Mouse (Mus musculus) heart, postnatal 0 days (tissue): ENCODE measurements around the gene Rab23. TPM values are rescaled to one million over a fixed set of nuclear protein-coding genes. Genes with fewer than 3 reads are reported as not detected.

Source experiments
- ATAC-seq: fragments of 200-750 bp; cut with Nextera tagmentation; 2 replicates; pipeline ENCODE4 v1.8.0; 2017; ENCODE audit warnings: low read depth, moderate number of reproducible peaks, moderate library complexity; ENCODE audit not compliant: insufficient read depth
- DNase-seq: peaks from one replicate; pipeline ENCODE4 v3.0.0-alpha.2; 2016; ENCODE audit warnings: low spot score
- H3K27ac ChIP-seq: fragments of 300-500 bp; sonication (generic); 2 replicates; pipeline ENCODE4 v1.5.1; 2014; ENCODE audit warnings: low read depth, mild to moderate bottlenecking
- H3K27me3 ChIP-seq: fragments of 300-500 bp; sonication (generic); 2 replicates; pipeline ENCODE4 v1.6.1; 2014; ENCODE audit warnings: low read length, mixed read lengths; ENCODE audit not compliant: control insufficient read depth, insufficient read depth
- H3K36me3 ChIP-seq: fragments of 300-500 bp; sonication (generic); replicated peaks from 2 replicates; pipeline ENCODE4 v1.6.1; 2014; ENCODE audit warnings: low read length, mixed read lengths; ENCODE audit not compliant: control insufficient read depth, insufficient read depth
- H3K4me1 ChIP-seq: fragments of 300-500 bp; sonication (generic); 2 replicates; pipeline ENCODE4 v1.6.1; 2014; ENCODE audit warnings: antibody characterized with exemption; ENCODE audit not compliant: control insufficient read depth, insufficient read depth
- H3K4me2 ChIP-seq: fragments of 300-500 bp; sonication (generic); 2 replicates; pipeline ENCODE4 v1.6.1; 2014; ENCODE audit warnings: low read depth, mild to moderate bottlenecking, low read length, moderate library complexity
- H3K4me3 ChIP-seq: fragments of 300-500 bp; sonication (generic); 2 replicates; pipeline ENCODE4 v1.5.1; 2014; ENCODE audit warnings: low read depth, low read length
- H3K9ac ChIP-seq: fragments of 300-500 bp; sonication (generic); replicated peaks from 2 replicates; pipeline ENCODE4 v1.6.1; 2014; ENCODE audit warnings: low read depth, low read length, mixed read lengths
- H3K9me3 ChIP-seq: fragments of 300-500 bp; sonication (generic); replicated peaks from 2 replicates; pipeline ENCODE4 v1.6.1; 2016; ENCODE audit warnings: low read length; ENCODE audit not compliant: control insufficient read depth
- CTCF ChIP-seq: IDR thresholded peaks from 2 replicates; pipeline ENCODE4 v1.5.1; 2016; ENCODE audit warnings: antibody characterized with exemption, control low read depth, low read depth
- EP300 ChIP-seq: IDR thresholded peaks from 2 replicates; pipeline ENCODE4 v1.6.1; 2016; ENCODE audit warnings: antibody characterized with exemption, low read depth
- WGBS: fragments of 180-500 bp; shearing (Covaris S2); extraction: QIAGEN DNeasy Blood & Tissue Kit; methylation state at CpG from one replicate; pipeline ENCODE4 v1.1.7; 2014; 5-methylcytosine and 5-hydroxymethylcytosine counted together
- polyA plus RNA-seq: library from polyadenylated mRNA; unstranded; fragments of >200 nt; fragmentation: Nextera tagmentation; extraction: Ambion mirVana; gene quantifications from 2 replicates; pipeline ENCODE4 v1.2.1, GENCODE M21; 2015
- total RNA-seq: library from RNA; depleted of rRNA; stranded (reverse); fragments of >200 nt; gene quantifications from 2 replicates; pipeline ENCODE4 v1.2.3, GENCODE M21; 2014; ENCODE audit warnings: low replicate concordance; rRNA removed

The Rab23 gene
- total RNA-seq (1.0 and 1.9 TPM in 2 replicates), polyA plus RNA-seq (8.9 and 9.0 TPM in 2 replicates)

DNA sequence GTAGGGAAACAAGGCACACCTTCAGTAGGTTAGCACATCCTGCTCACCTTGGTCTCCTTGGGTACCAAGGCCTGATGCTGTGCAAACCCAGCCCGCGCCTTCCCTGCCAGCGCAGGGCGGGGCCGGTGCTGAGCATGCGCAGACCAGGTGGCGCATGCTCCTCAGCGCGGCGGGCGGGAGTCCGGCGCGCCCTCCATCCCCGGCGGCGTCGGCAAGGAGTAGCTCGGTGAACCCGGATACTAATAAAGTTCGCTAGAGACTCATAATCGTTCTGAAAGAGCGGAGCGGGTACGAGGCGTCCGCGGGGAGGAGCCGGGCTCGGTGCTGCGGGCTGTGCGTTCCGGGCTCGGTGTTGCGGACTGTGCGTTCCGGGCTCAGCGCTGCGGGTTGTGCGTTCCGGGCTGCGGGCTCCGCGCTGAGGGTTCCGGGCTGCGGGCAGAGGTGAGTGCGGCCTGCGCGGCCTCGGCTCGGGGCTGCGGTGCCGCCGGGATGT lies at the start of gene Rab23:
Gene Rab23 (plus strand): TSS at position 155 of the 493 bp plus-strand sequence.
- Histone ChIP-seq H3K9ac (peak within 1 kb of the TSS; percentile 88), H3K36me3 (peaks cover 18% of the 10 kb centered on the region), H3K4me3 (peak within 1 kb of the TSS; percentile 93), H3K4me2 (peak within 1 kb of the TSS; percentile 98), H3K9me3 (no peaks in the 10 kb centered on the region), H3K27me3 (no peaks in the 10 kb centered on the region), H3K27ac (peak within 1 kb of the TSS; percentile 85), H3K4me1 (peaks cover 9% of the 10 kb centered on the region; the same call in 1 of the 2 replicates)
- peak; percentile 92 for ATAC-seq
- DNase-seq = peak; percentile 59
- TF ChIP-seq CTCF = no peak
- no peak for TF ChIP-seq EP300
- WGBS = under 1% methylated on average over 54 of the region's 54 CpGs

DNA sequence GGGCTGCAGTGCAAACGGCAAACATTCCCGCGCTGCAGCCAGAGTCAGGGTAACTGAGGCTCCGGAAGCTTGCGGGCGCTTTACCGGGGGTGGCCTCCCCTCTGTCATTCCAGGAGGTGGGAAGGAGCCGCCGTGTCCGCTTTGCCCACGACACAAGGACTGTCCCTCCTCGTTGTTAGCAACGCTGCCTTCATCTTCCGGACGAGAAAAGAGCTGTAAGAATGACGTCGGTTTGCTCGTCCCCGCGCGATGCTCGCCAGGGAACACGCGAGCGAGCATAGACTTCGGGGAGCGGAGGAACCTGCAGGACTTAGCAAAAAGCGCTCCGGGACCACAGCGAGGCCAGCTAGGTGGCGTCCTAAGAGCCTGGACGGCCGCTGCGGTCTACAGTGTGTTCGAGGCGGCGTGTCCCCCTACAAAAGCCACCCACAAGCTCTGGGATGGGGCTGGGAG lies 49.5 kb upstream of the Rab23 start:
- Histone ChIP-seq H3K9me3 (no peaks in the 10 kb centered on the region), H3K9ac (peak overlapping the region; percentile 54), H3K36me3 (peaks cover 8% of the 10 kb centered on the region; the same call in 1 of the 2 replicates), H3K4me2 (peak overlapping the region; percentile 93), H3K4me1 (peaks cover 3% of the 10 kb centered on the region), H3K27ac (peak overlapping the region; percentile 52), H3K27me3 (no peaks in the 10 kb centered on the region), H3K4me3 (peak overlapping the region; percentile 67)
- peak; percentile 70 for DNase-seq
- under 1% methylated on average over 37 of the region's 37 CpGs for WGBS
- TF ChIP-seq EP300 (no peak), CTCF (0 out of 2 replicates have a peak, but pooled peaks have one; percentile 17)
- ATAC-seq = peak; percentile 67

DNA sequence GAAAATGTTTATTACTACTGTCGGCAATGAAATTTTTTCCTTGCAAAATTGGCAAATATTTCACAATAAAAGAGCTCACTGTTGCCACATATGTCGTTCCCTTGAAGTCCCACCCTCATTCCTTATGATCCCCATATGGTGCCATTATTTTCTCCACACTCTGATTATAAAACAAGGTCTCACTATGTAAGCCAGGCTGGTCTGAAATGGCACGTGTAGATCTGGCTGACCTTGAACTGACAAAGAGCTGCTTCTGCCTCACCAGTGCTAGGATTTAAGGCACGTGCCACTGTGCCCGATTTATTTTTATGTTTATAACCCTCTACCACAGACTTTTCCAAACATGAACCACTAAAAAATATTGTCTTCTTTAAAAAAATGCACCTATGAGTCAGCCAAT lies 48.2 kb upstream of the Rab23 start:
- peaks cover 3% of the 10 kb centered on the region for H3K4me1 ChIP-seq
- WGBS = 72% methylated on average over 5 of the region's 5 CpGs
- H3K4me2 ChIP-seq = no peak overlapping the region
- H3K9ac ChIP-seq = no peak overlapping the region
- no peak overlapping the region for H3K4me3 ChIP-seq
- no peak for DNase-seq
- H3K36me3 ChIP-seq = peaks cover 5% of the 10 kb centered on the region; the same call in 1 of the 2 replicates
- no peak for ATAC-seq
- no peaks in the 10 kb centered on the region for H3K27me3 ChIP-seq
- TF ChIP-seq EP300 = no peak
- no peak for TF ChIP-seq CTCF
- H3K9me3 ChIP-seq = no peaks in the 10 kb centered on the region
- H3K27ac ChIP-seq = no peak overlapping the region

DNA sequence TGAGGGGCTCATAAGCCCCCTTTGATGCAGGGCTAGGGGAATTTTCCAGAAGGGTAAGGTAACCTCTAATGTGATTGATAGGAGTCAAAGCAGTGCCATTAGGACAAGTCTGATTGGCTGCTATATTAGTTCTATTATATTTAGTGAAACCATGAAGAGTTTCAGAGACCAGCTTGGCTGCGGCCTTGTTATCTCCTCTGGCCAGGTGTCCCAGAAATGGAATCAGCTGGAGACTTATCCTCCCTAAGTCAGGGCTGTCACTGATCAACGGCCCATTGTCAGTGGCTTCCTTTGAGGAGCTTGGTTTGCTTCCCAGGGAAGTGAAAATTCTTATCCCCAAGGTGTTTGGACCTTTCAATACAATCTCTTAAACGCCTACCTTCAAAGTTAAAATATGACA lies 47.6 kb upstream of the Rab23 start:
- H3K4me2 ChIP-seq = no peak overlapping the region
- ATAC-seq = no peak
- H3K27ac ChIP-seq = no peak overlapping the region
- peaks cover 3% of the 10 kb centered on the region for H3K4me1 ChIP-seq
- H3K9ac ChIP-seq = no peak overlapping the region
- H3K27me3 ChIP-seq = no peaks in the 10 kb centered on the region
- no peaks in the 10 kb centered on the region for H3K36me3 ChIP-seq
- DNase-seq = no peak
- no peak for TF ChIP-seq EP300
- no peak for TF ChIP-seq CTCF
- H3K9me3 ChIP-seq = no peaks in the 10 kb centered on the region
- H3K4me3 ChIP-seq = no peak overlapping the region
- WGBS = 61% methylated on average over 3 of the region's 3 CpGs

DNA sequence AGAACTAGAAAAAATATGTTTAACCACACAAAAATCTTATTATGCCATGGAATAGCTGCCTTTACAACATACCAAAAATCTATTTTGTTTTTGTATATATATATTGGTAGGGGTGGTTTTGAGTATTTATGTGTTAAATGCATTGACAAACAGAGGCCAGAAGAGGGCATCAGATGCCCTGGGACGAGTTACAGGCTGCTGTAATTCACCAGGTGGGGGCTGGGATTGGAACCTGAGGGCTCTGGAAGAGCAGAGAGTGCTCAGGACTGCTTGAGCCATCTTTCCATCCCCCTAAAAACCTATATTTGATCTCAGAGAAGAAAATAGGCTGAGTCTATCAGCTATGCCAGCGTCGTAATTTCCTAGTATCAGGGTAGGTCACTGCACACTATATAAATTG lies 47.2 kb upstream of the Rab23 start:
- peak; percentile 29 for DNase-seq
- no peaks in the 10 kb centered on the region for H3K9me3 ChIP-seq
- no peak overlapping the region for H3K4me3 ChIP-seq
- ATAC-seq = no peak
- WGBS = 31% methylated on average over 3 of the region's 3 CpGs
- H3K27me3 ChIP-seq = no peaks in the 10 kb centered on the region
- no peak overlapping the region for H3K27ac ChIP-seq
- H3K9ac ChIP-seq = no peak overlapping the region
- H3K4me2 ChIP-seq = no peak overlapping the region
- TF ChIP-seq EP300 (no peak), CTCF (peak; percentile 52)
- peaks cover 3% of the 10 kb centered on the region for H3K4me1 ChIP-seq
- no peaks in the 10 kb centered on the region for H3K36me3 ChIP-seq
